Mouse (Mus musculus): ENCODE data around the gene Tmem132a.

GRCm38 (mm10) chr19:10808524-10809233 is 61.1 kb downstream of the Tmem132a start:
- TF ChIP-seq CTCF (IDR thresholded peaks at IDR 0.05; ENCODE audit: low read depth, low read length) (no peak), TAL1 (conservative IDR thresholded peaks at IDR 0.05; ENCODE audit: low read depth, low read length) (no peak), GATA1 (IDR thresholded peaks at IDR 0.05; ENCODE audit: borderline replicate concordance, low read length) (no peak), GATA2 (IDR thresholded peaks at IDR 0.05; ENCODE audit: borderline replicate concordance, low read depth, low read length) (no peak), POLR2AphosphoS5 (IDR thresholded peaks at IDR 0.05; ENCODE audit: insufficient replicate concordance, low read depth, low read length) (no peak)

Data from G1E (cell line).